Mouse (Mus musculus) limb, embryonic 12.5 days (tissue): Measurements from ENCODE around the gene Smco4. TPM values are rescaled to one million over a fixed set of nuclear protein-coding genes. Genes with fewer than 3 reads are reported as not detected.

Source experiments
- ATAC-seq: fragments of 200-750 bp; cut with Nextera tagmentation; 2 replicates; pipeline ENCODE4 v1.8.0; 2017; ENCODE audit warnings: low read depth, moderate TSS enrichment; ENCODE audit not compliant: insufficient number of reproducible peaks, insufficient read depth, low FRiP score, low TSS enrichment
- H3K27ac ChIP-seq: fragments of 300-500 bp; sonication (generic); 2 replicates; pipeline ENCODE4 v1.5.1; 2016; ENCODE audit warnings: mild to moderate bottlenecking, moderate library complexity
- H3K27me3 ChIP-seq: fragments of 300-500 bp; sonication (generic); 2 replicates; pipeline ENCODE4 v1.6.1; 2016; ENCODE audit warnings: mild to moderate bottlenecking, moderate library complexity
- H3K36me3 ChIP-seq: fragments of 300-500 bp; sonication (generic); 2 replicates; pipeline ENCODE4 v1.6.1; 2016; ENCODE audit warnings: mild to moderate bottlenecking, moderate library complexity
- H3K4me1 ChIP-seq: fragments of 300-500 bp; sonication (generic); replicated peaks from 2 replicates; pipeline ENCODE4 v1.6.1; 2016
- H3K4me2 ChIP-seq: fragments of 300-500 bp; sonication (generic); 2 replicates; pipeline ENCODE4 v1.6.1; 2016; ENCODE audit warnings: mild to moderate bottlenecking, moderate library complexity
- H3K4me3 ChIP-seq: fragments of 300-500 bp; sonication (generic); replicated peaks from 2 replicates; pipeline ENCODE4 v1.5.1; 2016; ENCODE audit warnings: mild to moderate bottlenecking
- H3K9ac ChIP-seq: fragments of 300-500 bp; sonication (generic); replicated peaks from 2 replicates; pipeline ENCODE4 v1.6.1; 2016; ENCODE audit warnings: mild to moderate bottlenecking, moderate library complexity
- H3K9me3 ChIP-seq: fragments of 300-500 bp; sonication (generic); 2 replicates; pipeline ENCODE4 v1.6.1; 2016; ENCODE audit warnings: mild to moderate bottlenecking, moderate library complexity
- WGBS: fragments of 180-500 bp; shearing (Covaris S2); methylation state at CpG from one replicate; pipeline ENCODE4 v1.1.7; 2016; 5-methylcytosine and 5-hydroxymethylcytosine counted together
- polyA plus RNA-seq: library from polyadenylated mRNA; unstranded; fragments of >200 nt; fragmentation: Nextera tagmentation; extraction: Ambion mirVana; gene quantifications from 2 replicates; pipeline ENCODE4 v1.2.1, GENCODE M21; 2016

The Smco4 gene
- polyA plus RNA-seq, 1 experiment from 2014 or later: 2.0 TPM

DNA sequence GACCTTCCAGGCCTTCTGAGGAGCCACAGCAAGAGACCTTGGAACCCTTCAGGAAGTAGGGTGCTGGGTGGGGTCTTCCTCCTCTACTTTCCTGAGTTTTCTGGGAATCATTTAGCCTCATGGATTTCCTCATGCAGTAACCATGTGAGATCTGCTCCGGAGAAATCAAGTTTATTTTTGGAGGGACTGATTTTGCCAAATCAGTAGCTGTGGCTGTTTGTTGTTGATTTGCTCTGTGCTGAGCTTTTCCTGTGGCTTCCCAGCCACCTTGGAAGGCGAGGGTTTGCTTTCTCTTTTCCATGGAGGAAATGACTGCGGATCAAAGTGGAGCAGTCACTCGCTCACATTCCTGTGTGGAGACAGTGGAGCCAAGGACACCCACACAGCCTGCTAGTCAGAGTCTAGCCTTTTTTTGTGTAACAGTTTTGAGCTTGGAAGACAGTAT lies 14.2 kb downstream of the Smco4 start:
- H3K9me3 ChIP-seq: no peaks in the 10 kb centered on the region
- 0 out of 2 replicates have a peak, but pooled peaks cover 4% of the 10 kb centered on the region for H3K36me3 ChIP-seq
- no peak overlapping the region for H3K4me3 ChIP-seq
- H3K27me3 ChIP-seq: no peaks in the 10 kb centered on the region
- H3K4me1 ChIP-seq: peaks cover 43% of the 10 kb centered on the region
- WGBS: 84% methylated on average over 4 of the region's 4 CpGs
- H3K27ac ChIP-seq: no peak overlapping the region
- ATAC-seq: no peak
- no peak overlapping the region for H3K4me2 ChIP-seq
- no peak overlapping the region for H3K9ac ChIP-seq

GRCm38 (mm10) chr9:15509363-15509762 lies 16.1 kb downstream of the Smco4 start:
- Histone ChIP-seq H3K4me1 (peaks cover 27% of the 10 kb centered on the region), H3K27me3 (no peaks in the 10 kb centered on the region), H3K9ac (no peak overlapping the region), H3K4me2 (no peak overlapping the region), H3K4me3 (no peak overlapping the region), H3K36me3 (0 out of 2 replicates have a peak, but pooled peaks cover 4% of the 10 kb centered on the region), H3K27ac (0 out of 2 replicates have a peak overlapping the region, but pooled peaks have one; percentile 23), H3K9me3 (no peaks in the 10 kb centered on the region)
- WGBS: 80% methylated on average over 3 of the region's 3 CpGs
- no peak for ATAC-seq

DNA sequence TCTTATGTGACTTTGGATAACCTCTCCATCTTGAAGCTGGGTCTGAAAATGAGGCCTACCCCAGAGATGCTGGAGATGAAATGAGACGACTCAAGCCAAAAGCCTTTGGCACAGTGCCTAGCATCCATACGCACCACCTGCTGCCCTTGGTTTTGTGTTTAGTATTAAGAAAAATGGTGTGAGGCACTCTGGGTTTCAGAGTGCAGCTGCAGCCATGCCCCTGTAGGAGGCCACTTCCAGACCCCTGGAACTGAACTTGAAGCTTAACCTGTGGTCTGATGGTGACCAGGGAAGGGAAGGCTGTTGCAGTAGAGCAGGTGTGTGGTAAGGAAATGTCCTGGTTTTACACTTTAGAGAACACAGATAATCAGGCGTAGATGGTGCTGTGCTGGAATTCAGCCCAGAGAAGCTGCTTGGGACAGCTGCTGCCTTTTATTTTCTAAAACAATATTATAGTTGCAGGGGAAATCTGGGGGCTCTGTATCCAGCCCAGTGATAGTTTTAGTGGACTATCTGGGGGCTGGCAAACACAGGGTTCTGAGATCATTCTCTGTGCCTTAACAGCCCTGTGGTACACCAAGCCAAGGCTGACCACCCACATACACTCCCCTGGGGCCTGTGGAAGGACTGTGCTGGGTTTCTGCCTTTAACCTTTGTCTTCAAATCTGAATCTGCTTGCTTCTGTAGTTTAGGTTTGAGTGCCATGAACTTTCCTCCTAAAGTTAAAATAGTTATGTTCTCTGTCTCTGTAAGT lies 17.5 kb downstream of the Smco4 start:
- no peak overlapping the region for H3K4me3 ChIP-seq
- no peak for ATAC-seq
- H3K36me3 ChIP-seq: 0 out of 2 replicates have a peak, but pooled peaks cover under 1% of the 10 kb centered on the region
- no peaks in the 10 kb centered on the region for H3K27me3 ChIP-seq
- no peak overlapping the region for H3K9ac ChIP-seq
- no peak overlapping the region for H3K4me2 ChIP-seq
- H3K27ac ChIP-seq: 0 out of 2 replicates have a peak overlapping the region, but pooled peaks have one; percentile 17
- 33% methylated on average over 3 of the region's 3 CpGs for WGBS
- H3K9me3 ChIP-seq: no peaks in the 10 kb centered on the region
- peaks cover 26% of the 10 kb centered on the region for H3K4me1 ChIP-seq

DNA sequence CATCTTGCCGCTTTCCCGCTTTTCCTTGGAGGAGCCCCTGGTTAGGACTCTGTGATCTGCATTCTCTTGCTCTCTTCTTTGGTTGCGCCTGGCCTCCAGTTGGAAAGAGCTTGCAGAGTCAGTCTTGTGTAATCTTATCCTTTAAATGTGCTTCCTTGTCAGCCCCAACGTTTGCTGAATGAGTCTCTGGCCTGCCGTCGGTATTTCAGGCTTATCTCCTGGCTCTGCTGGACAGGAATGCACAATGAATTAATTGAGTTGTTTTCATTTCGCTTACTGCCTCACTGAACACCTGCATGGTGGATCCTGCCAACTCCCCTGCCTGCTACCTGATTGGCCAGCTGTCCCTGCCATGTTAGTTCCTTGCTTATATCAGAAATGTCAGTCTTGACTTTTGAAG lies 19.7 kb downstream of the Smco4 start:
- ATAC-seq: no peak
- Histone ChIP-seq H3K9me3 (no peaks in the 10 kb centered on the region), H3K36me3 (no peaks in the 10 kb centered on the region), H3K4me2 (no peak overlapping the region), H3K9ac (no peak overlapping the region), H3K27me3 (no peaks in the 10 kb centered on the region; the same call in 1 of the 2 replicates), H3K4me1 (peaks cover 23% of the 10 kb centered on the region), H3K27ac (no peak overlapping the region), H3K4me3 (no peak overlapping the region)
- WGBS: 69% methylated on average over 7 of the region's 7 CpGs

DNA sequence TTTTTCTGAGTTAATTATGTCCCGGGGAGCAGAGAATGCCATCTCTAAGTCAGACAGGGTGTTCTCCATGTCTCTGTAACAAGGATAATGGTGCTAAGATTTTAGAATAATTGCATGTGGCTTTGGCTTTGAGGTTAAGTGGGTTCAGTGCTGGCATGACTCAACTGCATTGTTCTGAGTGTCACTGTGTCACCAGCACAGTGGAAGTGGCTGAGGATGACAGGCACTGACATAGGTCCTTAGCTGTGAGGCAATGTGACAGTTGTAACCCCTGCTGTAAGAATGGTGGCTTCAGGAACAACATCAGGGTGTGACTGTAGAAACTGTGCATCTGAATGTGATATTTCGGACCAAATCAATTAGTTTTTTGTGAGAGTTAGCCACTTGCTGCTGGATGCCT lies 22.8 kb downstream of the Smco4 start:
- no peak for ATAC-seq
- 63% methylated on average over 2 of the region's 2 CpGs for WGBS
- no peak overlapping the region for H3K4me2 ChIP-seq
- no peak overlapping the region for H3K27ac ChIP-seq
- no peaks in the 10 kb centered on the region for H3K36me3 ChIP-seq
- H3K4me1 ChIP-seq: peaks cover 8% of the 10 kb centered on the region
- H3K9ac ChIP-seq: no peak overlapping the region
- H3K27me3 ChIP-seq: no peaks in the 10 kb centered on the region; the same call in 1 of the 2 replicates
- H3K9me3 ChIP-seq: no peaks in the 10 kb centered on the region
- no peak overlapping the region for H3K4me3 ChIP-seq

GRCm38 (mm10) chr9:15517979-15518378 lies 24.7 kb downstream of the Smco4 start:
- Histone ChIP-seq H3K9me3 (no peaks in the 10 kb centered on the region), H3K9ac (no peak overlapping the region), H3K36me3 (no peaks in the 10 kb centered on the region), H3K4me3 (no peak overlapping the region), H3K4me2 (no peak overlapping the region), H3K27me3 (no peaks in the 10 kb centered on the region; the same call in 1 of the 2 replicates), H3K4me1 (peaks cover 5% of the 10 kb centered on the region), H3K27ac (no peak overlapping the region)
- no peak for ATAC-seq
- WGBS: 88% methylated on average over 4 of the region's 4 CpGs

DNA sequence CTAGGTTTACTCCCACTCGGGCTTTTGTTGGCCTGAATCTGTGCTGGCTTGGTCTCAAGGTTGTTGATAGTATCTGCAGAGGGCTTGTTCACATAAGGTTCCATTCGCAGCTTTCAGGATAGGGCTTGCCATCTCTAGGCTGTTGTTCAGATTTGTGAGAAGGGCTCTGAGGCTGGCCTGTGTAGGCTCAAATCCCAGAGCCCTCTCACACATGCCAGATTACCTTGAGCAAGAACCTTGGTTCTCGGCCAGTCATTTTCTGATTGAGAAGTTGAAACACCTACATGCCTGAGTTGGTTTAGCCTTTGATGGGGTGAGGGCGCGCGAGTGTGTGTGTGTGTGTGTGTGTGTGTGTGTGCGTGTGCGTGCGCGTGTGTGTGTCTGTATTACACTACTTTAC lies 29.1 kb downstream of the Smco4 start:
- ATAC-seq: no peak
- WGBS: 93% methylated on average over 10 of the region's 10 CpGs

GRCm38 (mm10) chr9:15522887-15523286 lies 29.7 kb downstream of the Smco4 start:
- H3K4me2 ChIP-seq: no peak overlapping the region
- 74% methylated on average over 5 of the region's 5 CpGs for WGBS
- peaks cover 28% of the 10 kb centered on the region for H3K4me1 ChIP-seq
- 0 out of 2 replicates have a peak, but pooled peaks cover 4% of the 10 kb centered on the region for H3K36me3 ChIP-seq
- no peak overlapping the region for H3K9ac ChIP-seq
- no peaks in the 10 kb centered on the region for H3K9me3 ChIP-seq
- H3K27ac ChIP-seq: no peak overlapping the region
- ATAC-seq: no peak
- no peaks in the 10 kb centered on the region for H3K27me3 ChIP-seq
- H3K4me3 ChIP-seq: no peak overlapping the region

More for the DNA sequence above, 29.1 kb downstream of the Smco4 start:
- Histone ChIP-seq H3K27me3 (no peaks in the 10 kb centered on the region), H3K4me3 (no peak overlapping the region), H3K9ac (no peak overlapping the region), H3K27ac (no peak overlapping the region), H3K36me3 (0 out of 2 replicates have a peak, but pooled peaks cover 4% of the 10 kb centered on the region), H3K9me3 (no peaks in the 10 kb centered on the region), H3K4me2 (no peak overlapping the region), H3K4me1 (peaks cover 26% of the 10 kb centered on the region)

DNA sequence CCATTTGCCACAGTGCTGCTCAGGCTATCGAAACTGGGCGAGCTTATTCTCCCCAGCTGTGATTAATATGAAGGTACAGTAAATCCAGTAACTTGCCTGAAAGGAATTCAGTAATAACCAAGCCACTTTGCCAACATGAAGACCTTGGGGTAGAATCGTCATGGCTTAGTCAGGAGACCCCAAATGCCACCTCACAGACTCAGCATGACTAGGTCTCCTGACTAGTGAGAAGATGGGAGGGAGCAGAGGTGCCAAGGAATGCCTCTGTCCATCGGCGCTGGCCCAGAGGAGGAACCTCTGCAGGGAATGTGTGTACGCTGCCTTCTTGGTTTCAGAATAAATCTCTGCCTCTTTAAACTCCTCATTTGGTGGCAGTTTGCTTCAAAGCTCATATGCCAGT lies 30.4 kb downstream of the Smco4 start:
- 82% methylated on average over 6 of the region's 6 CpGs for WGBS
- Histone ChIP-seq H3K4me3 (no peak overlapping the region), H3K9me3 (no peaks in the 10 kb centered on the region), H3K4me2 (no peak overlapping the region), H3K36me3 (0 out of 2 replicates have a peak, but pooled peaks cover 4% of the 10 kb centered on the region), H3K27me3 (no peaks in the 10 kb centered on the region), H3K27ac (no peak overlapping the region), H3K9ac (no peak overlapping the region), H3K4me1 (peaks cover 31% of the 10 kb centered on the region)
- no peak; the same call in 1 of the 2 replicates for ATAC-seq

DNA sequence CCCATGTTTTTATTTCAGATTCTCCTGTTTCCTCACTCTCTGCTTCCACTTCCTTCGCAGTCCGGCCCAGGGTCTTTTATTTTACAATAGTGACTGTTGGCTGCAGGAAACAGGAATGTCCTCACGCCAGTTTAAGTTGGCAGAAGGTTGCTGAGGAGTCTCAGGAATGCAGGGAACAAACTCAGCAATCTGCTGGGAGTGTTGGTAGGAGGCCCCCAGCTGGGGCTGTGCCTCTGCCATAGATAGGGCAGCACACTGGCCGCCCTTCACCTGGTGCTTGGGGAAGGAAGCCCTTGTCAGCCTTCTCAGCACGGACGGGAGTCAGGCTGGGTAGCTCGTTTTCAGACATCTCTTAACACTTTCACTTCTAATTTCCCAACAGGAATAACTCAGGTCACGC lies 32.0 kb downstream of the Smco4 start:
- H3K4me2 ChIP-seq: no peak overlapping the region
- no peak for ATAC-seq
- no peaks in the 10 kb centered on the region for H3K9me3 ChIP-seq
- H3K9ac ChIP-seq: no peak overlapping the region
- H3K36me3 ChIP-seq: 0 out of 2 replicates have a peak, but pooled peaks cover 4% of the 10 kb centered on the region
- 71% methylated on average over 8 of the region's 8 CpGs for WGBS
- H3K4me1 ChIP-seq: peaks cover 43% of the 10 kb centered on the region
- no peak overlapping the region for H3K27ac ChIP-seq
- no peak overlapping the region for H3K4me3 ChIP-seq
- H3K27me3 ChIP-seq: no peaks in the 10 kb centered on the region

DNA sequence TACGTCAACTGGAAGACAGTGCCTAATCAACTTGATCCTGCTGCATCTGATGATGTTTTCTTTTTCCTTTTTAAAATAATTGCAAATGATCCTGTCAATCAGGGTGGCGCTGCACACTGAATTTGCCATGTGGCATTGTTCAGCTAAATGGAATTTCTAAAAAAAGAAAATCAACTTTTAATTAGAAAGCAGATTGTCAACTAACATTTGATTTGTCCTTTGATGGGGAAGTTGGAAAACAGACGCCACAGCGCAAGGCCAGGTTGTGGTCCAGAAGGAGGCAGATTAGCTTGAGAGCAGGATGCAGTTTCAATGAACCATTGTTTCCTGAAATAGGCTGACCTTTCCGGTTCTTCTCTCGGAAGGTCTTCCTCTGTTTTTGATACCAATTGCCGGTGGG lies 33.3 kb downstream of the Smco4 start:
- no peak overlapping the region for H3K4me2 ChIP-seq
- ATAC-seq: no peak
- H3K36me3 ChIP-seq: 0 out of 2 replicates have a peak, but pooled peaks cover 4% of the 10 kb centered on the region
- H3K27me3 ChIP-seq: no peaks in the 10 kb centered on the region
- H3K9me3 ChIP-seq: no peaks in the 10 kb centered on the region
- H3K4me3 ChIP-seq: no peak overlapping the region
- 85% methylated on average over 7 of the region's 7 CpGs for WGBS
- peaks cover 54% of the 10 kb centered on the region for H3K4me1 ChIP-seq
- 0 out of 2 replicates have a peak overlapping the region, but pooled peaks have one; percentile 8 for H3K27ac ChIP-seq
- H3K9ac ChIP-seq: no peak overlapping the region
